In the genomic region with DNA sequence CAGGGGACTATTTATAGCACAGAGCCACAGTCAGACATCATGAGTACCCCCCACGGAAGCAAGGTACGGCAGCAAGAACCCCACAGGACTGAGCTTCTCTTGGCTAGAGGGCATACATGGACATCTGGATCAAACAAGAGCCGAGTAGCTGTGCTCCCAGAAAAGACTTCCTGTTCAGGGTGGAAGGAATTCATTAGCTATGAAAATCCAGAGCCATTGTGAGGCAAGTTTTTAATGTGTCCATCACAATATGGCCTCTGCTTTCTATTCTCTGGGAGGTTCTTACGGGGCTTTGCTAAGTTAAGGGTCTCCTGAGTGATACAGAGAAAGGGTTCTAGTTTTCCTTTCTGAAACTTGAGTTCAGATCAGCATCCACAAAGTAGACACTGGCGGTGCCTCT, we compare ENCODE assay signal across 25 mouse cellular contexts. TPM values are rescaled to one million over a fixed set of nuclear protein-coding genes. Genes with fewer than 3 reads are reported as not detected.
DNase-seq lines count a peak whose midpoint lies in the region; ATAC-seq lines count a peak whose summit lies in the region.
"Had no signal": no experiment of that assay in that cellular context is flagged by ENCODE, and none has a peak within 500 bp of the region (broad histone marks: within the 10 kb centered on the region; RNA-seq: fewer than 3 reads in every experiment).

No protein-coding gene starts in this region.

- H3K27me3 ChIP-seq in limb, embryonic 11.5 days (ENCODE audit: control insufficient read depth, insufficient read depth, low read length): peaks cover 87% of the 10 kb centered on the region
- peaks cover 100% of the 10 kb centered on the region for H3K27me3 ChIP-seq in limb, embryonic 10.5 days (ENCODE audit: low read depth, poor library complexity, severe bottlenecking)
- H3K27me3 ChIP-seq in embryonic facial prominence, embryonic 11.5 days (ENCODE audit: control insufficient read depth, insufficient read depth, low read length): peaks cover 74% of the 10 kb centered on the region
- H3K27me3 ChIP-seq in forebrain, embryonic 15.5 days: 0 out of 2 replicates have a peak, but pooled peaks cover 3% of the 10 kb centered on the region
- H3K27me3 ChIP-seq in midbrain, embryonic 12.5 days: peaks cover 88% of the 10 kb centered on the region

- no peak overlapping the region for H3K9ac ChIP-seq in limb, embryonic 11.5 days (ENCODE audit: low read length)
- no peak overlapping the region for H3K9ac ChIP-seq in embryonic facial prominence, embryonic 11.5 days (replicated peaks; ENCODE audit: low read length)
- no peak overlapping the region for H3K9ac ChIP-seq in forebrain, embryonic 15.5 days (replicated peaks)
- H3K9ac ChIP-seq in midbrain, embryonic 12.5 days (replicated peaks): no peak overlapping the region
- H3K9ac ChIP-seq: hindbrain, embryonic 15.5 days; liver, embryonic 12.5 days; stomach, embryonic 15.5 days had no signal

- 0 out of 2 replicates have a peak, but pooled peaks cover 3% of the 10 kb centered on the region for H3K4me1 ChIP-seq in limb, embryonic 11.5 days (ENCODE audit: control insufficient read depth, insufficient read depth, low read length)
- peaks cover 25% of the 10 kb centered on the region for H3K4me1 ChIP-seq in limb, embryonic 10.5 days
- H3K4me1 ChIP-seq in embryonic facial prominence, embryonic 11.5 days (ENCODE audit: control insufficient read depth, insufficient read depth, low read length): peaks cover 7% of the 10 kb centered on the region
- peaks cover 61% of the 10 kb centered on the region for H3K4me1 ChIP-seq in forebrain, embryonic 15.5 days
- H3K4me1 ChIP-seq in midbrain, embryonic 12.5 days: peaks cover 68% of the 10 kb centered on the region
- H3K4me1 ChIP-seq: liver, embryonic 12.5 days had no signal

- H3K4me3 ChIP-seq in limb, embryonic 11.5 days (ENCODE audit: low read depth, low read length): no peak overlapping the region
- H3K4me3 ChIP-seq in limb, embryonic 10.5 days: no peak overlapping the region
- no peak overlapping the region for H3K4me3 ChIP-seq in embryonic facial prominence, embryonic 11.5 days (ENCODE audit: low read depth, low read length)
- no peak overlapping the region for H3K4me3 ChIP-seq in forebrain, embryonic 15.5 days
- H3K4me3 ChIP-seq in midbrain, embryonic 12.5 days: no peak overlapping the region
- H3K4me3 ChIP-seq: hindbrain, embryonic 15.5 days; liver, embryonic 12.5 days; stomach, embryonic 15.5 days had no signal

- ATAC-seq in limb, embryonic 11.5 days (ENCODE audit: insufficient number of reproducible peaks, low FRiP score, low TSS enrichment, low read depth): no peak
- ATAC-seq in embryonic facial prominence, embryonic 11.5 days (replicated peaks; ENCODE audit: insufficient number of reproducible peaks, low FRiP score, low TSS enrichment, low read depth): no peak
- ATAC-seq in forebrain, embryonic 15.5 days (replicated peaks): no peak
- no peak for ATAC-seq in midbrain, embryonic 12.5 days (ENCODE audit: low FRiP score, low read depth)
- ATAC-seq: activated CD4-positive, CD25-positive, alpha-beta regulatory T cell, adult 4 months; liver, embryonic 12.5 days; Patski had no signal

- no peak overlapping the region for H3K27ac ChIP-seq in limb, embryonic 11.5 days (replicated peaks; ENCODE audit: low read depth, low read length)
- H3K27ac ChIP-seq in limb, embryonic 10.5 days: no peak overlapping the region
- no peak overlapping the region; the same call in 1 of the 2 replicates for H3K27ac ChIP-seq in embryonic facial prominence, embryonic 11.5 days (replicated peaks; ENCODE audit: low read depth, low read length)
- H3K27ac ChIP-seq in forebrain, embryonic 15.5 days (replicated peaks): peak overlapping the region; percentile 85
- peak overlapping the region; percentile 91 for H3K27ac ChIP-seq in midbrain, embryonic 12.5 days (replicated peaks)
- H3K27ac ChIP-seq: kidney, postnatal 0 days; liver, embryonic 12.5 days; stomach, embryonic 15.5 days had no signal

- no peak overlapping the region for H3K4me2 ChIP-seq in limb, embryonic 11.5 days (ENCODE audit: low read depth, severe bottlenecking)
- no peak overlapping the region for H3K4me2 ChIP-seq in embryonic facial prominence, embryonic 11.5 days (ENCODE audit: low read depth, low read length)
- H3K4me2 ChIP-seq in forebrain, embryonic 15.5 days (replicated peaks): no peak overlapping the region
- H3K4me2 ChIP-seq in midbrain, embryonic 12.5 days (replicated peaks): peak overlapping the region; percentile 83
- H3K4me2 ChIP-seq: hindbrain, embryonic 15.5 days; liver, embryonic 12.5 days; stomach, embryonic 15.5 days had no signal

- WGBS in limb, embryonic 11.5 days: 20% methylated on average over 5 of the region's 5 CpGs
- 35% methylated on average over 5 of the region's 5 CpGs for WGBS in limb, embryonic 10.5 days
- WGBS in embryonic facial prominence, embryonic 11.5 days: 25% methylated on average over 5 of the region's 5 CpGs
- WGBS in forebrain, embryonic 15.5 days: 16% methylated on average over 5 of the region's 5 CpGs
- 9% methylated on average over 5 of the region's 5 CpGs for WGBS in midbrain, embryonic 12.5 days

- intact Hi-C loops in gastrocnemius, postnatal 36 days (cut with DNase I): no loop called here

- DNase-seq in limb, embryonic 11.5 days (ENCODE audit: low spot score): peak; percentile 35
- DNase-seq in limb, embryonic 10.5 days (ENCODE audit: low spot score): no peak
- peak; percentile 25 for DNase-seq in embryonic facial prominence, embryonic 11.5 days (ENCODE audit: low spot score)
- DNase-seq in thymus, postnatal 25 days: no peak
- no peak for DNase-seq in gastrocnemius, adult 18-20 months (ENCODE audit: low spot score)
- no peak for DNase-seq in gastrocnemius, postnatal 36 days
- DNase-seq: adrenal gland, postnatal 14 days; cerebellum, postnatal 14 days; gastrocnemius, postnatal 25 days; kidney, adult 11 months; layer of hippocampus, postnatal 36 days; lung, adult 2 months; lung, postnatal 4 days; thymus, adult 18-20 months had no signal

- H3K36me3 ChIP-seq in limb, embryonic 11.5 days (ENCODE audit: control insufficient read depth, insufficient read depth, low read length): no peaks in the 10 kb centered on the region
- no peaks in the 10 kb centered on the region for H3K36me3 ChIP-seq in limb, embryonic 10.5 days
- no peaks in the 10 kb centered on the region for H3K36me3 ChIP-seq in embryonic facial prominence, embryonic 11.5 days (replicated peaks; ENCODE audit: control insufficient read depth, insufficient read depth, low read depth, low read length)
- no peaks in the 10 kb centered on the region for H3K36me3 ChIP-seq in forebrain, embryonic 15.5 days
- H3K36me3 ChIP-seq in midbrain, embryonic 12.5 days: no peaks in the 10 kb centered on the region
- H3K36me3 ChIP-seq: hindbrain, embryonic 15.5 days; liver, embryonic 12.5 days; stomach, embryonic 15.5 days had no signal

- H3K9me3 ChIP-seq in limb, embryonic 11.5 days (ENCODE audit: control insufficient read depth, low read length): no peaks in the 10 kb centered on the region
- H3K9me3 ChIP-seq in limb, embryonic 10.5 days (replicated peaks): no peaks in the 10 kb centered on the region
- H3K9me3 ChIP-seq in embryonic facial prominence, embryonic 11.5 days (replicated peaks; ENCODE audit: control insufficient read depth, low read length): no peaks in the 10 kb centered on the region
- no peaks in the 10 kb centered on the region for H3K9me3 ChIP-seq in forebrain, embryonic 15.5 days
- H3K9me3 ChIP-seq in midbrain, embryonic 12.5 days: no peaks in the 10 kb centered on the region; the same call in 1 of the 2 replicates
- H3K9me3 ChIP-seq: hindbrain, embryonic 15.5 days; liver, embryonic 12.5 days; stomach, embryonic 15.5 days had no signal

RNA-seq across cellular contexts. Expression of gene Sox1, which starts 33.8 kb away (rescaled TPM):
- not detected in 2 replicates for polyA plus RNA-seq in limb, embryonic 11.5 days (2014; fragmentation: Nextera tagmentation; extraction: Ambion mirVana)
- polyA plus RNA-seq in limb, embryonic 10.5 days (2016; fragmentation: Nextera tagmentation; extraction: Ambion mirVana): not detected in 2 replicates
- 1.5 and 1.8 TPM in 2 replicates for polyA plus RNA-seq in embryonic facial prominence, embryonic 11.5 days (2014; fragmentation: Nextera tagmentation; extraction: Ambion mirVana)
- polyA plus RNA-seq in forebrain, embryonic 15.5 days (2015; fragmentation: Nextera tagmentation; extraction: Ambion mirVana): 6.8 and 7.0 TPM in 2 replicates
- polyA plus RNA-seq in midbrain, embryonic 12.5 days (2016; fragmentation: Nextera tagmentation; extraction: Ambion mirVana): 6.5 and 8.4 TPM in 2 replicates
- not detected for total RNA-seq in gastrocnemius, adult 18-20 months (2021)
- not detected for total RNA-seq in gastrocnemius, postnatal 36 days (2021)
- total RNA-seq: adrenal gland, postnatal 14 days; gastrocnemius, postnatal 25 days; neutrophil, adult 5-6 weeks had no signal
- polyA plus RNA-seq: activated CD4-positive, CD25-positive, alpha-beta regulatory T cell, adult 4 months; C2C12; heart, embryonic 16.5 days; kidney, postnatal 0 days; liver, embryonic 12.5 days; lung, adult 2 months; Patski; stomach, embryonic 15.5 days had no signal

Comparison
In these comparisons a context has a peak if more than half of its experiments do, and no peak if none do; other contexts are left out.
1. DNase-seq: peak in limb, embryonic 11.5 days (single experiment) and embryonic facial prominence, embryonic 11.5 days (single experiment); none in limb, embryonic 10.5 days (single experiment), thymus, postnatal 25 days (single experiment), gastrocnemius, adult 18-20 months (single experiment) and gastrocnemius, postnatal 36 days (0 of 2).
2. H3K27ac ChIP-seq: peak in forebrain, embryonic 15.5 days (single experiment) and midbrain, embryonic 12.5 days (single experiment); none in limb, embryonic 11.5 days (single experiment), limb, embryonic 10.5 days (single experiment) and embryonic facial prominence, embryonic 11.5 days (single experiment).